Mouse (Mus musculus): ENCODE measurements around the gene Iscu. TPM values are rescaled to one million over a fixed set of nuclear protein-coding genes. Genes with fewer than 3 reads are reported as not detected.

The Iscu gene
- polyA plus RNA-seq (2015; fragmentation: Nextera tagmentation; extraction: Ambion mirVana): 97.3 and 104 TPM in 2 replicates

DNA sequence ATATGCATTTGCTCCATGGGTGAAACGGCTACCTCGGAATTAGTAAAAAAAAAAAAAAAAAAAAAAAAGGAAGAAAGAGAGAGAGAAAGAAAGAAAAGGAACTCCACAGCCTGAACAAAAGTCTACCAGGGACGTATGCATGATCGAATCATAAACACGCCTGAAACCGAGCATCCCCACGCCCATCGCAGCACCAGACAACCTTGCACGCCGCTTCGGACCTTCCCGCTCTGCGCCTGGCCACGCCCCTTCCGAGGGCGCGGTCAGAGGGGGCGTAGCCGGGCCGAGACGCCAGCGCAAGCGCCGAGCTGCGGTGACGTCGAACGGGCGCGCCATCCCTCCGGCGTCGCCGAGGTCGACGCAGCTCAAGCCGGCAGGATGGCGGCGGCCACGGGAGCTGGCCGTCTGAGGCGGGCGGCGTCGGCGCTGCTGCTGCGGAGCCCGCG, at the start of gene Iscu, which contains the start of gene Sart3:
Gene Iscu (plus strand): TSS at position 299 of the 446 bp plus-strand sequence.
Gene Sart3 (minus strand): TSS at position 61 of the 446 bp plus-strand sequence.
- peaks cover 49% of the 10 kb centered on the region for H3K36me3 ChIP-seq (ENCODE audit: poor library complexity, severe bottlenecking)
- under 1% methylated on average over 49 of the region's 49 CpGs for WGBS
- H3K9me3 ChIP-seq (replicated peaks): no peaks in the 10 kb centered on the region
- H3K27me3 ChIP-seq: no peaks in the 10 kb centered on the region
- H3K9ac ChIP-seq: peak within 1 kb of the TSS; percentile 96
- peak; percentile 90 for ATAC-seq
- peak within 1 kb of the TSS; percentile 98 for H3K27ac ChIP-seq
- H3K4me3 ChIP-seq: peak within 1 kb of the TSS; percentile 100
- peaks cover 36% of the 10 kb centered on the region for H3K4me1 ChIP-seq
- H3K4me2 ChIP-seq: peak within 1 kb of the TSS; percentile 98

DNA sequence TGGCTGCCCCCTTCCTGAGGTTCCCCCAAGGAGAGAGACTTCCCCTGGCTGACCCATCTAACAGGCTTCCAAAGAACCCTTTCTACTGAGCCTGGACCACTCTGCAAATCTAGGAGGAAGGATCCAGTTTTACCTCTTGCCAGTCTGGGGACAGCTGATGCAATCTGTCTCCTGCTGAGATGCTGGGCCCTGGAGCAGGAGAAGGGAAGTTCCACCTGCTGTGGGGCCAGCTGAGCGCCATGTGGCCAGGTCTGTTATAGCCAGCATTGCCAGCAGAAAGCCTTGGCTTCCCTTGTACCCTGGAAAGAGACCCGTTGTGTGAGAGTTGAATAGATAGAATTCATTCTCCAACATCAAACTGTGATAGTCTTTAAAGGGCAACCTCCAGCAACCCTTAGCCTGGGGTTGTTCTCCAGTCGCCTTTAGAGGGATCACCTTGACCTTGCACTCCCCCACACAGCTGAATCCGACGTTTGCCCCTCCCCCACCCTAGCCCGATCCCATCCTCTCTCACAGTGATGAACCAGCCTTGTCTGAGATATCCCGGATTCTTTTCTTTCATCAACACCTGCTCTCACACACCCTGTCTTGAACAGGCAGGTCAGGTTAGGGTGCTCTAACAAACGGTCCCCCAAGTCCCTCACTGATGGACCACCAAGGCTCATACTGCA, 48.8 kb upstream of the Iscu start:
- Histone ChIP-seq H3K27ac (peak overlapping the region; percentile 16; the same call in 1 of the 2 replicates), H3K4me1 (peaks cover 12% of the 10 kb centered on the region), H3K4me3 (no peak overlapping the region), H3K4me2 (no peak overlapping the region), H3K9ac (no peak overlapping the region), H3K27me3 (no peaks in the 10 kb centered on the region), H3K9me3 (replicated peaks) (no peaks in the 10 kb centered on the region), H3K36me3 (ENCODE audit: poor library complexity, severe bottlenecking) (no peaks in the 10 kb centered on the region)
- no peak for ATAC-seq
- 43% methylated on average over 8 of the region's 8 CpGs for WGBS

GRCm38 (mm10) chr5:113724446-113724845, 48.1 kb upstream of the Iscu start, which contains the start of gene 1700069L16Rik:
Gene 1700069L16Rik, minus strand, starts transcription at chr5:113724772.
- H3K27me3 ChIP-seq: no peaks in the 10 kb centered on the region
- WGBS: 6% methylated on average over 15 of the region's 15 CpGs
- no peaks in the 10 kb centered on the region for H3K9me3 ChIP-seq (replicated peaks)
- no peak within 1 kb of the TSS for H3K9ac ChIP-seq
- H3K4me3 ChIP-seq: no peak within 1 kb of the TSS
- no peaks in the 10 kb centered on the region for H3K36me3 ChIP-seq (ENCODE audit: poor library complexity, severe bottlenecking)
- no peak within 1 kb of the TSS for H3K4me2 ChIP-seq
- peak; percentile 83 for ATAC-seq
- peaks cover 5% of the 10 kb centered on the region for H3K4me1 ChIP-seq
- no peak within 1 kb of the TSS for H3K27ac ChIP-seq

DNA sequence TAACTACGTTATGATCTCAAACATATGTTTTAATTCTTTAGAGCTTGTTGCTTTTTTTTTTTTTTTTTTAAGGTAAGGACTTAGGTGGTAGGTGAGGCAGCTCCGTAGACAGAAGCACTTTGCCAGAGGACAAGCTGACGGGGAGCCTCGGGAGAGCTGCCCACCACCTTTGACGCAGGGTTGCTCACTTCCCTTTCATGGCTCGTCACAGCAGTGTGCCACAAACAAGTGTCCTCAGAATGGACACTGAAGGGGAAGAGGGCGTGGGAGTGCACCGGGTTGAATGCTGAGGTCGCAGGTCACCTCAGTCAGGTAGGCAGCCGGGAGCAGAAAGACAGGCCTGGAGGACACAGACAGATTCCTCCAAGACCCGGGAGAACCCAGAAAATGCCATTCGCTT, 47.1 kb upstream of the Iscu start:
- H3K27ac ChIP-seq: no peak overlapping the region
- no peaks in the 10 kb centered on the region for H3K27me3 ChIP-seq
- peaks cover 5% of the 10 kb centered on the region for H3K4me1 ChIP-seq
- no peak overlapping the region for H3K4me2 ChIP-seq
- H3K9ac ChIP-seq: no peak overlapping the region
- WGBS: 73% methylated on average over 12 of the region's 12 CpGs
- H3K36me3 ChIP-seq (ENCODE audit: poor library complexity, severe bottlenecking): no peaks in the 10 kb centered on the region
- no peak overlapping the region for H3K4me3 ChIP-seq
- no peak for ATAC-seq
- H3K9me3 ChIP-seq (replicated peaks): no peaks in the 10 kb centered on the region

- H3K27me3 ChIP-seq: no peaks in the 10 kb centered on the region
- H3K4me2 ChIP-seq: no peak overlapping the region
- H3K9ac ChIP-seq: no peak overlapping the region
- H3K27ac ChIP-seq: no peak overlapping the region
- ATAC-seq: no peak
- H3K4me3 ChIP-seq: no peak overlapping the region
- H3K4me1 ChIP-seq: peaks cover 9% of the 10 kb centered on the region
- no peaks in the 10 kb centered on the region for H3K9me3 ChIP-seq (replicated peaks)
- no peaks in the 10 kb centered on the region for H3K36me3 ChIP-seq (ENCODE audit: poor library complexity, severe bottlenecking)
- WGBS: 76% methylated on average over 6 of the region's 6 CpGs
These were observed 45.9 kb upstream of the Iscu start for GRCm38 (mm10) chr5:113726618-113727017.

GRCm38 (mm10) chr5:113727238-113727637, 45.3 kb upstream of the Iscu start:
- H3K27ac ChIP-seq: no peak overlapping the region
- H3K36me3 ChIP-seq (ENCODE audit: poor library complexity, severe bottlenecking): no peaks in the 10 kb centered on the region
- no peak for ATAC-seq
- H3K9me3 ChIP-seq (replicated peaks): no peaks in the 10 kb centered on the region
- no peaks in the 10 kb centered on the region for H3K27me3 ChIP-seq
- H3K4me2 ChIP-seq: no peak overlapping the region
- no peak overlapping the region for H3K9ac ChIP-seq
- 65% methylated on average over 12 of the region's 12 CpGs for WGBS
- no peak overlapping the region for H3K4me3 ChIP-seq
- H3K4me1 ChIP-seq: peaks cover 9% of the 10 kb centered on the region

DNA sequence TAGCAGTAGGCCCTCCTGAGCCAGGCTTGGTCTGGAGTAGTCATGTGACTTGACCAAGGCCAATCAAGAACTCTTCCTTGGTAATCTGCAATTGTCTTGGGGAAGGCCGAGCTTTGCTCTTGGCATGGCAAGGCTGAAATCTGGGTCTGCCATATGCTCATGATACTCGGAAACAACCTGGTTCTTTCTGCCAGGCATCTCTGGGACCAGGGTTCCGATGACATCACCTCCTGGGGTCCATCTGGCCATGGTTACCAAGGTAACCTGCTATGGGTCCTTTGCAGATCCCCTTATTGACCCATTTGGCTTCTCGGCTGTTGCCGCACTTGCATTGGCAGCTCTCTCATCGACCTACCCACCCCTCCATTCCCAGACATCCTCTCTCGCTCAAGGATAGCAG, 44.5 kb upstream of the Iscu start:
- H3K9ac ChIP-seq: no peak overlapping the region
- H3K27ac ChIP-seq: no peak overlapping the region
- no peak overlapping the region for H3K4me2 ChIP-seq
- H3K4me1 ChIP-seq: peaks cover 9% of the 10 kb centered on the region
- no peak for ATAC-seq
- no peaks in the 10 kb centered on the region for H3K9me3 ChIP-seq (replicated peaks)
- 84% methylated on average over 7 of the region's 7 CpGs for WGBS
- no peaks in the 10 kb centered on the region for H3K27me3 ChIP-seq
- no peak overlapping the region for H3K4me3 ChIP-seq
- H3K36me3 ChIP-seq (ENCODE audit: poor library complexity, severe bottlenecking): no peaks in the 10 kb centered on the region

GRCm38 (mm10) chr5:113728691-113729090, 43.9 kb upstream of the Iscu start:
- Histone ChIP-seq H3K27ac (no peak overlapping the region), H3K4me1 (peaks cover 9% of the 10 kb centered on the region), H3K9me3 (replicated peaks) (no peaks in the 10 kb centered on the region), H3K9ac (no peak overlapping the region), H3K4me3 (no peak overlapping the region), H3K4me2 (no peak overlapping the region), H3K27me3 (no peaks in the 10 kb centered on the region), H3K36me3 (ENCODE audit: poor library complexity, severe bottlenecking) (no peaks in the 10 kb centered on the region)
- no peak for ATAC-seq
- 87% methylated on average over 7 of the region's 7 CpGs for WGBS

DNA sequence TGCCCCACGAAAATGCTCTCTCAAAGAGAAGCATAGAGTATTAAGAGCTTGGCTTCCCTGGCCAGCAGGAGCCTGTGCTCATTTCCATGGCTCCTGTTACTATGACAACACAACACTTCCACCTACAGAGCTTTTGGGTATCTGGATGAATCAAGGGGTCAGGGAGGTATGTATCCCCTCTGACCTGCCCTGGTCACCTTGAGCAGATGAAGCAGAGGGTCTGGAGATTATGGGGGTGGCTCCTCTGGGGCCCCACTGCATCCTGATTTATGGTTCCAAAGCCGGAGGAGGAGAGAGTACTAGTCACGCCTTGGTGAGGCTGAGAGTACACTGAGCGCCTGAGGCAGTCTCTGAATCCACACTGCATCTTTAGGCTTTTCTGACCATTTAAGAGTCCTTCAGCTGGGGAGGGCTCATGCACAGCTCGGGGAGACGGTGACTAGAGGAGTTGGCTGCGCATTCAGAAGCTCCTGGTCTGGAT, 41.9 kb upstream of the Iscu start:
- Histone ChIP-seq H3K9me3 (replicated peaks) (no peaks in the 10 kb centered on the region), H3K9ac (no peak overlapping the region), H3K27me3 (no peaks in the 10 kb centered on the region), H3K4me3 (no peak overlapping the region), H3K36me3 (ENCODE audit: poor library complexity, severe bottlenecking) (no peaks in the 10 kb centered on the region), H3K4me1 (peaks cover 14% of the 10 kb centered on the region), H3K27ac (no peak overlapping the region), H3K4me2 (no peak overlapping the region)
- 63% methylated on average over 7 of the region's 7 CpGs for WGBS
- ATAC-seq: no peak

DNA sequence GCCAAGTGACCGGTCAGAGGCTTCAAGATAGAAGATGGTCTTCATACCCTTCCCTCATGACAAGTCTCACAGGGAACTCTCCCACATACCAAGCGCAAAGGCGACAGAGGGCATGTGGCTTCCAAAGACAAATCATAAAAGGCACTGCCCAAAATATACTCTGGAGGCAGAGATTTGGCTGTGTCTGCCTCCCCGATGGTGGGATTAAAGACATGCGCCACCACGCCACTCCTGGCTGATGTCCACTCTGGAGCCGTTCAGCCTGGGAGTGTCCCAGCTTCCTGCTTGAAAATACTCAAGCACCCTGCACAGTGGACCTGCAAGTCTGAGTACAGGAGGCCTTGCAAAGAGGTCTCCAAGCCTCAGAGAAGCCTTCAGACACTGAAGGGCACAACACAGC, 41.4 kb upstream of the Iscu start:
- Histone ChIP-seq H3K9ac (no peak overlapping the region), H3K4me1 (peaks cover 15% of the 10 kb centered on the region), H3K9me3 (replicated peaks) (no peaks in the 10 kb centered on the region), H3K27ac (no peak overlapping the region), H3K27me3 (no peaks in the 10 kb centered on the region), H3K4me3 (no peak overlapping the region), H3K36me3 (ENCODE audit: poor library complexity, severe bottlenecking) (no peaks in the 10 kb centered on the region), H3K4me2 (no peak overlapping the region)
- 93% methylated on average over 7 of the region's 7 CpGs for WGBS
- ATAC-seq: no peak

GRCm38 (mm10) chr5:113732182-113732581, 40.4 kb upstream of the Iscu start:
- Histone ChIP-seq H3K9ac (no peak overlapping the region), H3K27me3 (no peaks in the 10 kb centered on the region), H3K27ac (no peak overlapping the region), H3K4me2 (no peak overlapping the region), H3K4me1 (peaks cover 25% of the 10 kb centered on the region), H3K36me3 (ENCODE audit: poor library complexity, severe bottlenecking) (no peaks in the 10 kb centered on the region), H3K4me3 (no peak overlapping the region), H3K9me3 (replicated peaks) (no peaks in the 10 kb centered on the region)
- ATAC-seq: no peak
- WGBS: 27% methylated on average over 6 of the region's 6 CpGs

GRCm38 (mm10) chr5:113734376-113734775, 38.2 kb upstream of the Iscu start:
- H3K4me3 ChIP-seq: no peak overlapping the region
- no peak overlapping the region for H3K9ac ChIP-seq
- H3K4me2 ChIP-seq: no peak overlapping the region
- peaks cover 19% of the 10 kb centered on the region for H3K36me3 ChIP-seq (ENCODE audit: poor library complexity, severe bottlenecking)
- H3K27me3 ChIP-seq: no peaks in the 10 kb centered on the region
- ATAC-seq: no peak
- H3K9me3 ChIP-seq (replicated peaks): no peaks in the 10 kb centered on the region
- peaks cover 25% of the 10 kb centered on the region for H3K4me1 ChIP-seq
- H3K27ac ChIP-seq: 0 out of 2 replicates have a peak overlapping the region, but pooled peaks have one; percentile 95
- WGBS: 66% methylated on average over 5 of the region's 5 CpGs

DNA sequence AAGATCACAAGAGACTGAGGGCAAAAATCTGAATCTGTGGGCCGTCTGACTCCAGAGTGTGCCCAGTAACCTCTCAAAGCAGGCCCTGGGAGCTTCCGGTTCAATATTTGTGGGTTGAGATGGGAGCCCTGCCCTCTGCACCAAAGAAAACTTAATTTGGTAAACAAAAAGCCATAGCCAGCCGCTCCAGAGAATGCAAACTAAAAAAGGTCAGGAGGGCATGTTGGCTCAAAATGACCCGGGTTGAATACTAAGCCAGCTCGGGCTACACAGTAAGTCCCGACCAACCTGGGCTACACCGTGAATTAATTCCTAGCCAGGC, 37.6 kb upstream of the Iscu start:
- Histone ChIP-seq H3K9ac (peak overlapping the region; percentile 71), H3K4me2 (peak overlapping the region; percentile 68), H3K27ac (peak overlapping the region; percentile 95), H3K4me3 (peak overlapping the region; percentile 63), H3K4me1 (peaks cover 25% of the 10 kb centered on the region), H3K27me3 (no peaks in the 10 kb centered on the region), H3K9me3 (replicated peaks) (no peaks in the 10 kb centered on the region), H3K36me3 (ENCODE audit: poor library complexity, severe bottlenecking) (peaks cover 25% of the 10 kb centered on the region)
- WGBS: 27% methylated on average over 7 of the region's 7 CpGs
- ATAC-seq: peak; percentile 57
